Mouse (Mus musculus): ENCODE results near the gene Nfkbil1. TPM values are rescaled to one million over a fixed set of nuclear protein-coding genes. Genes with fewer than 3 reads are reported as not detected.
"Not testable (repeated sequence)": the region's sequence is repeated elsewhere in the genome, so short reads cannot be mapped to it uniquely, and the experiment has no call there.

Nfkbil1 gene
- total RNA-seq, 2 experiments from 2014 or later, result 13.6 to 15.8 TPM

GRCm38 (mm10) chr17:35237504-35237903, 1.9 kb upstream of the Nfkbil1 start:
- no peak for DNase-seq (ENCODE audit: low spot score in 2 of 2)

- no peak for DNase-seq (ENCODE audit: low spot score in 2 of 2)
Observed at GRCm38 (mm10) chr17:35236996-35237395, 1.4 kb upstream of the Nfkbil1 start.

GRCm38 (mm10) chr17:35236390-35236746, 776 bp upstream of the Nfkbil1 start:
- peak; percentile 99 to 100 for DNase-seq (ENCODE audit: low spot score in 2 of 2)

GRCm38 (mm10) chr17:35234903-35235302, 689 bp downstream of the Nfkbil1 start:
- no peak for DNase-seq (ENCODE audit: low spot score in 2 of 2)

- DNase-seq (ENCODE audit: low spot score in 2 of 2), result not testable (repeated sequence)
Observed at GRCm38 (mm10) chr17:35234090-35234489, 1.5 kb downstream of the Nfkbil1 start.

GRCm38 (mm10) chr17:35233114-35233980, 2.2 kb downstream of the Nfkbil1 start, which contains the start of gene Atp6v1g2:
Atp6v1g2 (plus strand) TSS chr17:35233660.
- peak in 1 of 2 experiments; percentile 64 for DNase-seq (ENCODE audit: low spot score in 2 of 2)

GRCm38 (mm10) chr17:35232659-35233058, 2.9 kb downstream of the Nfkbil1 start:
- no peak for DNase-seq (ENCODE audit: low spot score in 2 of 2)

GRCm38 (mm10) chr17:35232043-35232442, 3.5 kb downstream of the Nfkbil1 start:
- peak; percentile 64 to 89 for DNase-seq (ENCODE audit: low spot score in 2 of 2)

- DNase-seq (ENCODE audit: low spot score in 2 of 2), result no peak
Observed at GRCm38 (mm10) chr17:35231022-35231421, 4.6 kb downstream of the Nfkbil1 start.

GRCm38 (mm10) chr17:35226561-35227046, 9.0 kb downstream of the Nfkbil1 start:
- DNase-seq (ENCODE audit: low spot score in 2 of 2), result no peak

- no peak for DNase-seq (ENCODE audit: low spot score in 2 of 2)
Observed at GRCm38 (mm10) chr17:35225456-35225855, 10.1 kb downstream of the Nfkbil1 start.

GRCm38 (mm10) chr17:35224641-35225040, 11.0 kb downstream of the Nfkbil1 start:
- no peak for DNase-seq (ENCODE audit: low spot score in 2 of 2)

GRCm38 (mm10) chr17:35222299-35222698, 13.3 kb downstream of the Nfkbil1 start:
- no peak for DNase-seq (ENCODE audit: low spot score in 2 of 2)

GRCm38 (mm10) chr17:35220156-35220952, 15.2 kb downstream of the Nfkbil1 start, which contains the start of gene Gm16181:
Gm16181 (plus strand) TSS chr17:35220834.
- no peak for DNase-seq (ENCODE audit: low spot score in 2 of 2)

GRCm38 (mm10) chr17:35219601-35220041, 16.0 kb downstream of the Nfkbil1 start:
- peak in 1 of 2 experiments; percentile 33 for DNase-seq (ENCODE audit: low spot score in 2 of 2)

- DNase-seq (ENCODE audit: low spot score in 2 of 2), result no peak
Observed at GRCm38 (mm10) chr17:35218516-35219193, 16.9 kb downstream of the Nfkbil1 start.

- no peak for DNase-seq (ENCODE audit: low spot score in 2 of 2)
Observed at GRCm38 (mm10) chr17:35213071-35213470, 22.5 kb downstream of the Nfkbil1 start.

- DNase-seq (ENCODE audit: low spot score in 2 of 2), result no peak
Observed at GRCm38 (mm10) chr17:35210593-35210992, 25.0 kb downstream of the Nfkbil1 start.

GRCm38 (mm10) chr17:35209785-35210535, 25.6 kb downstream of the Nfkbil1 start:
- no peak for DNase-seq (ENCODE audit: low spot score in 2 of 2)

GRCm38 (mm10) chr17:35205380-35205769, 30.2 kb downstream of the Nfkbil1 start:
- no peak for DNase-seq (ENCODE audit: low spot score in 2 of 2)

Measured in layer of hippocampus, adult 18-20 months (tissue).